Mouse (Mus musculus): ENCODE data around the gene Rnf151. TPM values are rescaled to one million over a fixed set of nuclear protein-coding genes. Genes with fewer than 3 reads are reported as not detected.
"Not testable (repeated sequence)": the region's sequence is repeated elsewhere in the genome, so short reads cannot be mapped to it uniquely, and the experiment has no call there.

The Rnf151 gene
- total RNA-seq, 1 experiment from 2014 or later = not detected

DNA sequence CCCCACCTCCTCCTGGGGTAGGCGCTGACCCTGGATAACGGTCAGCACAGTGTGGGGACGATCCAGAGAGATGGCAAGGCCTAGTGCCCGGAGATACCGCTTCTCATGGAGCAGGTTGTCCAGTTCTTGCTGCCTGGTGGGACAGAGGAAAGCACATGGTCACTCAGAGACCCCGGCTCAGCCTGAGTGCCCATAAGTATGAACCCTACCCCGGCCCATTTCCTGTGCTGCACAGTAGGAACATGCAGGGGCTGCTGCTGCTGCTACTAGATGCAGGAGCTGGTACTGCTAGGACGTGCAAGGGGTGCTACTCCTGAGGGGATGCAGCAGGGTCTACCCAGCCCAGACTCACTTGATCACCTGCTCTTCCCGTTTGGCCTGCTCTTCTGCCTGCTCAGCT is 16.6 kb downstream of the Rnf151 start:
- no peak for DNase-seq

GRCm38 (mm10) chr17:24699473-24699872 is 18.4 kb downstream of the Rnf151 start:
- no peak for DNase-seq

- no peak for DNase-seq
Measured at GRCm38 (mm10) chr17:24698715-24699114, 19.1 kb downstream of the Rnf151 start.

- no peak for DNase-seq
Measured at GRCm38 (mm10) chr17:24697985-24698384, 19.9 kb downstream of the Rnf151 start.

- DNase-seq = peak; percentile 95
Measured at GRCm38 (mm10) chr17:24696011-24696697, 21.7 kb downstream of the Rnf151 start, which contains the start of the genes Gfer and Noxo1. TSS of gene Gfer (minus strand) at chr17:24696156. TSS of gene Noxo1 (plus strand) at chr17:24696234.

GRCm38 (mm10) chr17:24695326-24696010 is 22.4 kb downstream of the Rnf151 start:
- DNase-seq = no peak

- DNase-seq = no peak
Measured at GRCm38 (mm10) chr17:24692385-24692784, 25.5 kb downstream of the Rnf151 start.

GRCm38 (mm10) chr17:24689251-24690081 is 28.4 kb downstream of the Rnf151 start, which contains the start of gene Syngr3:
TSS of gene Syngr3 (minus strand) at chr17:24689955.
- no peak for DNase-seq

DNA sequence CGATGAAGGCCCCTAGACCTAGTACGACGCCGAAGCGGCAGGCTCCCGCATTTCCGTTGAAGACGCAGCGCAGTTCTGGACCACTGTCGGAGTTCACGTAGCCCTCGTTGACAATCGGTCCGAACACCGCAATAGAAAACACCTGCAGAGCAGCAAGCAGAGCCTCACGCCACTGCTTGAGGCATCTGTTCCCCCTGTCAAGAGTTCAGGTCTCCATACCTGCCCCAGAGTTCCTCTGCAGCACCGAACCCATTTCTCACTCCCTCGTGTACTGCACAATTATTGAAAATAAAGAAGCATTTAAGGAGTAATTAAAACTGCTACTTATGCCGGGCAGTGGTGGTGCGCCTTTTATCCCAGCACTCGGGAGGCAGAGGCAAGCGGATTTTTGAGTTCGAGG is 30.3 kb downstream of the Rnf151 start:
- DNase-seq = no peak

GRCm38 (mm10) chr17:24687146-24687595 is 30.7 kb downstream of the Rnf151 start:
- peak; percentile 76 for DNase-seq

GRCm38 (mm10) chr17:24686514-24686913 is 31.3 kb downstream of the Rnf151 start:
- DNase-seq = peak; percentile 76

DNA sequence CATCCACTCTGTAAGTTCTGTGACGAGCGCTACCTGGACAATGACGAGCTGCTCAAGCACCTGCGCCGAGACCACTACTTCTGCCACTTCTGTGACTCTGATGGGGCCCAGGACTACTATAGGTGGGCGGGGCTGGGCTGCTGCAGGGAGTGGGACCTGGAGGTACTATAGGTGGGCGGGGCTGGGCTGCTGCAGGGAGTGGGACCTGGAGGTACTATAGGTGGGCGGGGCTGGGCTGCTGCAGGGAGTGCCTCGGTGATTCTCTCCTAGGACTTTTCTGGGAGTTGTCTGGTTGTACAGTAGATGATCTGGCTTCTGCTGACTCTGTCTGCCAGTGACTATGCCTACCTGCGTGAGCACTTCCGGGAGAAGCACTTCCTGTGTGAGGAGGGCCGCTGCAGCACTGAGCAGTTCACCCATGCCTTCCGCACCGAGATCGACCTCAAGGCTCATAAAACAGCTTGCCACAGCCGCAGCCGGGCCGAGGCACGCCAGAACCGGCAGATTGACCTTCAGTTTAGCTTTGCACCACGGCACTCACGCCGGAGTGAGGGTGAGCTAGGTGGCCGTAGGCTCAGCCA is 40.3 kb downstream of the Rnf151 start:
- no peak for DNase-seq

GRCm38 (mm10) chr17:24676877-24677276 is 41.0 kb downstream of the Rnf151 start:
- DNase-seq = no peak

DNA sequence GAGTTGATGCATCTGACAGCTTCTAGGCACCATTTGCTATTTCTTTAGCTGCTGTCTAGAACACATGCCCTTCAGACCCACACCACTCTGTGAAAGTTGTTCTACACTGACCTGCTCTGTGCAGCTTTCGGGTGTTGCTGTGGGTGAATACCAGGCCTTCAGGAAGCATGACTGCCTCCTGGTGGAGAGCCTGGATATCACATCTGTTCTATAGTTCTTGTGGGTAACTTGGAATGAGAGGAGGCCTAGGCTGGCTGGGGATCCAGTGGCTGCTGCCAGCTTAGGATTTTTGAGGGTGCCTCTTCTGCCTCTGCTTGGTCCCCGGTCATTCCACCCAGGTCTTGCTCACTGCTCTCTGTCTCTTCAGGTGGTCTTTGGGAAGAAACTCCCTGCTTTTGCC is 41.7 kb downstream of the Rnf151 start:
- peak; percentile 83 for DNase-seq

- DNase-seq = no peak
Measured at GRCm38 (mm10) chr17:24674277-24674676, 43.6 kb downstream of the Rnf151 start.

DNA sequence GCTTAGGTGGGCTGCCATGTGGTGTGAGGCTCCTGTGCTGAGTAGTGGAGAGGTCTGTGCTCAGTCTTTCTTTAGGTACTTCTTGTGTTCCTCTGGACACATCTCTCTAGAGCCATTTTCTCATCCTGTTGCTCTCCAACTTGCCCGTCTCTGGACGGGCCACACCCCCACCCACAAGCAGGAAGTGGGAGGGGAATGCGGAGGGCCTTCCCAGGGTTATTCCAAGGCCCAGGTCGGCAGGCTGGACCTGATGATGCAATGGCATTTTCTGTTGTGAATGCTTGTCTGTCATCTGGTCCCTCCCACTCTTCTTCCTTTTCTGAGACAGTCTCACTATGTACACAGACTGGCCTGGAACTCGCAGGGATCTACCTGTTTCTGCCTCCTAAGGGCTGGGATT is 45.7 kb downstream of the Rnf151 start:
- peak; percentile 85 for DNase-seq

DNA sequence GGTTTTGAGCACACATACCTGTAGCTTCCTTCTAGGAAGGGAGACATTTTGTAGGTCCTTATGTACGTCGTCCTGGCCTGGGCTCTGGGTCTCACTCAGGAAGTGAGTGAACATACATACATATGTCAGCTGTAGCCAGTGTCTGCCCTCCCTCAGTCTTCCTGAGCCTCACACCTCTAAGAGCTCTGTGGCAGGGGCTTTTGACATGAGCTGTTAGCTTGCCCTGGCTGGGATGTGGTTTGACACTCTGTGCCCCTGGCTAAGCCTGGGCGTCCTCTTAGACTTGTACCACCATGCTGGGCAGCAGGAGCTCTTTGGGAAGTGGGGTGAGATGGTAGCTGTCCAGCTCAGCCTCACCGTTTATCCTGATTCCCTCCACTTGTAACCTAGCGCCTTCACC is 46.5 kb downstream of the Rnf151 start:
- no peak for DNase-seq

- peak; percentile 29 for DNase-seq
Measured at GRCm38 (mm10) chr17:24670246-24670844, 47.5 kb downstream of the Rnf151 start.

DNA sequence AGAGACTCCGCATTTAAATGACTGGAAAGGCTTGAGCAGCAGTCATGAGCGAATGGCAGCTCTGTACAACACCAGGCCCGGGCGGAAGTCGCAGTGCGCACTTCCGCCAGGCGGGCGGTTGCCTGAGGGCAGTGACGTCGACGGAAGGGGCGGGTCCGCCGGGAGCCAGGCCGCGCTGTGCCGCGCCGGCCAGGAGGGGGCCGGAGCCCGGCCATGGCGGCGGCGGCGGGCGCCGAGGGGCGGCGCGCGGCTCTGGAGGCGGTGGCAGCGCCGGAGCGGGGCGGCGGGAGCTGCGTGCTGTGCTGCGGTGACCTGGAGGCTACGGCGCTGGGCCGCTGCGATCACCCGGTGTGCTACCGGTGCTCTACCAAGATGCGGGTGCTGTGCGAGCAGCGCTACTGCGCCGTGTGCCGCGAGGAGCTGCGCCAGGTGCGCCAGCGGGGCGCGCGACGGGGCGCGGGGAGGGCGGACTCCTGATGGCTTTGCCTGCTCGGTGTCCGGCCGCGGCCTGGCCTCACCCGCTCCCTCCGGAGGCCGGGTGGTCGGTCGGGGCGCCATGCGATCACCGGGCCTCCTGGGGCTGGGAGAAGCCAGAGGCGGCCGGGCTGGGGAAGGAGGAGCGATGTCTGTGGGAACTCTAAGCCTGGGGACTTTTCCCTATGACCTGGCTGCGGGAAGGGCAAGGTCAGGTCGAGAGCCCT is 48.2 kb downstream of the Rnf151 start, which contains the start of gene Zfp598:
Gene Zfp598 (plus strand): TSS at position 143 of the 701 bp plus-strand sequence.
- peak; percentile 98 for DNase-seq

- not testable (repeated sequence) for DNase-seq
Measured at GRCm38 (mm10) chr17:24669214-24669544, 48.7 kb downstream of the Rnf151 start.

- peak; percentile 70 for DNase-seq
Measured at GRCm38 (mm10) chr17:24667416-24667815, 50.4 kb downstream of the Rnf151 start.

Measured in adrenal gland, postnatal 14 days (tissue).